Mouse (Mus musculus): ENCODE data around the gene Sptbn1. TPM values are rescaled to one million over a fixed set of nuclear protein-coding genes. Genes with fewer than 3 reads are reported as not detected.

Gene Sptbn1
- polyA plus RNA-seq, 1 experiment from 2014 or later: 122 TPM

DNA sequence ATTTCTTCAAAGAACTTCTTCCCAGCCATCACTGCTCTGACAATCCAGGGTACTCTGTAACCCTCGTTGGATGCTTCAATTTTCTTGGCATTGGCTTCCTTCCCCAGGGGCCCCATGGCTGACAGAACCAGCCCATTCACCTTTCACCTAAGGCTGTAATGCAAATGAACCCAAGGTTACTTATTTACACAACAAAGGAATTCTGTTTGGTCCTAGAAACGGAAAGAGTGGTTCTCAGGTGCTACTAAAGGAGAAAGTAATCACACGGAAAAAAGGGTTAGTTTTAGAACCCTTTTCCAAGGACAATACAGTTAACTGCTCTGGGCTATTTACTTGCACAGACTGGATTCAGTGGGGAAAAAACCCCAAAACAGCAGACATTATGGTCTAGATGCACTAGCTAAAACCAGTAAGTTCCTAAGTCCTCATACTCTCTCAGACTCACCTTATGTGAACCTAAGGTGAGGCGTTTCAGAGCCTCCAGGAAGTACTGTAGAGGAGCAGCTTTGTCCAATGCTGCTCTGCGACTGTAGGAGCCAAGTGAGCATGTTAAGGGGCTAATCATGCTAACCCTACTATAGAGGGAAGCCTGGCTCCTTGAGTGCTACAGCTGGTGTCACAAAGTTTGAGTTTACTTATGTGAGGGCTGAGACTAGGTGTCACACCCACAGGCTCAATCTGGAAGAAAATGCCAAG, 90.7 kb downstream of the Sptbn1 start:
- Histone ChIP-seq H3K9ac (no peak overlapping the region), H3K27ac (no peak overlapping the region), H3K36me3 (no peaks in the 10 kb centered on the region), H3K4me2 (replicated peaks) (no peak overlapping the region), H3K4me1 (no peaks in the 10 kb centered on the region; the same call in 1 of the 2 replicates), H3K9me3 (replicated peaks) (no peaks in the 10 kb centered on the region), H3K27me3 (no peaks in the 10 kb centered on the region), H3K4me3 (no peak overlapping the region)
- no peak for ATAC-seq (ENCODE audit: low FRiP score)
- WGBS: 27% methylated on average over 5 of the region's 5 CpGs

DNA sequence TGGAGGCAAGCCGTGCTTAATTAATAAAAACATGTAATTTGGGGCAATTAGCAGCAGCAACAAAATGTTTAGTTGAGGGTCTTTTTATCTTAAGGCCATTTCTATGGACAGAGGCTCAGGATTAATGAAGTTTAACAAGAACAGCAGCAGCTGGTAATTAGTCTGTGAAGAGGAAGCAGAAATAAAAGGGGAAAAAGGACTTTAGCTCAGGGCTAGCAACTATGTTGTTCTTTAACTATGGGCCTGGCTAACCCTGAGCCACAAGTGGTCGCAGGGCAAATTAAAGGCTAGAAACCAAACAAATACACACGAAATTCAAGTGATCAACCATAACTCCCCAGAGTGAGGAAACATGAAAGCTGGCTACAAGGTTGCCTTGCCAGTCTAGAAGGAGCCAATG, 91.9 kb downstream of the Sptbn1 start:
- Histone ChIP-seq H3K4me3 (no peak overlapping the region), H3K36me3 (no peaks in the 10 kb centered on the region), H3K4me2 (replicated peaks) (no peak overlapping the region), H3K27ac (no peak overlapping the region), H3K9me3 (replicated peaks) (no peaks in the 10 kb centered on the region), H3K27me3 (no peaks in the 10 kb centered on the region), H3K4me1 (no peaks in the 10 kb centered on the region; the same call in 1 of the 2 replicates), H3K9ac (no peak overlapping the region)
- ATAC-seq (ENCODE audit: low FRiP score): no peak
- WGBS: 84% methylated on average over 3 of the region's 3 CpGs

DNA sequence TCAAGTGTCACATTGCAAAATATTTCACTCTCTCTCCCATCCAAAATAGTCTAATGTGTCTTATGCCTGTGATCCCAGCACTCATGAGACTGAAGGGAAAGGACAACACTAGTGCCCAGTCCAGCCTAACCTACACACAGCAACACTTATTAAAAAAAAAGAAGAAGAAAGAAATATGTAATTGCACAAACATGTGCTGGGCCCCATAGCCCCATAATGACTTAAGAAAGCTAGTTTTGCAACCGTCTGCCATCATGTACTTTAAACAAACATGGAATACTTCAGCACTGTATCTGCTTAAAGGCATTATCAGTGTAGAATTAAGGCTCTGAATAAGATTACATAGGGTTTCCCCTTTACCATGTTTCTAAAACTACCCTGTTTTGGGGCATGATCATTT, 92.4 kb downstream of the Sptbn1 start:
- no peaks in the 10 kb centered on the region for H3K27me3 ChIP-seq
- H3K4me3 ChIP-seq: no peak overlapping the region
- H3K4me2 ChIP-seq (replicated peaks): no peak overlapping the region
- ATAC-seq (ENCODE audit: low FRiP score): no peak
- H3K4me1 ChIP-seq: no peaks in the 10 kb centered on the region; the same call in 1 of the 2 replicates
- 74% methylated on average over 1 of the region's 1 CpGs for WGBS
- no peak overlapping the region for H3K9ac ChIP-seq
- H3K9me3 ChIP-seq (replicated peaks): no peaks in the 10 kb centered on the region
- no peak overlapping the region for H3K27ac ChIP-seq
- H3K36me3 ChIP-seq: no peaks in the 10 kb centered on the region; the same call in 1 of the 2 replicates

DNA sequence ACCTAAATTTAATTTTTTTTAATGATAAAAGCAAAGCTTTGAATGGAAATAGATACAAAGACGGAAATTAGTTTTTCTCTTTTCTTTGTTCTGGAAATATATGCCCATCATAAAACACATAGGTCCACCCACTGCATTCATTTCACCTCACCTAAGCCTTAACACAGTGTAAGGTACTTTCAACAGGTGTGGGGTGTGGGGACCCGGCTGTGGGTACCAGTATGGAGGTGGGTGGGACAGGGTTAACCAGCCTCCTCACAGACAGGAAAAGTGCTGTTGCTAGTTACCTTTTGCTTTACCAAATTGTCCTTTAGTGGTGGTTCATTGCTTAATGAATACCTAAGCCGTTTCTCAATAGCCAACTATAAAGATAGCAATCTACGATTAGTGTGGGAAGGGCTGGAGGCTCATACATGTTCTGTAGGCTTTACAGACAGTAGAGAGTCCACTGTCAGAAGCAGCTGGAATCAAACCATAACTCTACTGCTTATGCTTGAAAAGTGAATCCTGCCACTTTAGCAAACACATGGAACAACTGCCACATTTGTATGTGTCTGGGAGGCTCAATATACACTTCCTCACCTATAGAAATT, 96.3 kb downstream of the Sptbn1 start:
- H3K4me1 ChIP-seq: no peaks in the 10 kb centered on the region
- ATAC-seq (ENCODE audit: low FRiP score): no peak
- no peak overlapping the region for H3K4me3 ChIP-seq
- no peak overlapping the region for H3K9ac ChIP-seq
- H3K27ac ChIP-seq: no peak overlapping the region
- H3K4me2 ChIP-seq (replicated peaks): no peak overlapping the region
- 94% methylated on average over 4 of the region's 4 CpGs for WGBS
- no peaks in the 10 kb centered on the region; the same call in 1 of the 2 replicates for H3K36me3 ChIP-seq
- H3K9me3 ChIP-seq (replicated peaks): no peaks in the 10 kb centered on the region
- H3K27me3 ChIP-seq: no peaks in the 10 kb centered on the region

DNA sequence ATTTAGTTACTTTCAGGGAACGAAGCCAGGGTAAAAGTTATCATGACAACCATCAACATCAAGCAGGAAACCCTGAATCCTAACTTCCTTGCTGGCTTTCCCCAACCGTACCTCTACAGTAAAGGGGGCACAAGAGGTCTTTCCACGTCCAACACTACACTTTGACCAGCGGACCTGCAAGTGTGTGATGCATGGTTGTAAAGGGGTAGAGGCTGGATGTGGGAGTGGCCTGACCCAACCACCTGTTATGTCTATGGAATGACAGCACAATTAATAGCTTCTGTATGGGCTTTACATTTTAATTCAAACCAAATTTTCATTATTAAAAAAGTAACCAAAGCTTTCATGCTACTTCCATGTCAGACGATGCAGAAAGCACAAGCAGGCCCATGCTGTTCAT, 96.8 kb downstream of the Sptbn1 start:
- no peak overlapping the region for H3K9ac ChIP-seq
- ATAC-seq (ENCODE audit: low FRiP score): no peak
- no peak overlapping the region for H3K4me2 ChIP-seq (replicated peaks)
- 97% methylated on average over 5 of the region's 5 CpGs for WGBS
- no peaks in the 10 kb centered on the region for H3K27me3 ChIP-seq
- H3K4me1 ChIP-seq: no peaks in the 10 kb centered on the region
- no peaks in the 10 kb centered on the region; the same call in 1 of the 2 replicates for H3K36me3 ChIP-seq
- no peak overlapping the region for H3K4me3 ChIP-seq
- no peaks in the 10 kb centered on the region for H3K9me3 ChIP-seq (replicated peaks)
- H3K27ac ChIP-seq: no peak overlapping the region

DNA sequence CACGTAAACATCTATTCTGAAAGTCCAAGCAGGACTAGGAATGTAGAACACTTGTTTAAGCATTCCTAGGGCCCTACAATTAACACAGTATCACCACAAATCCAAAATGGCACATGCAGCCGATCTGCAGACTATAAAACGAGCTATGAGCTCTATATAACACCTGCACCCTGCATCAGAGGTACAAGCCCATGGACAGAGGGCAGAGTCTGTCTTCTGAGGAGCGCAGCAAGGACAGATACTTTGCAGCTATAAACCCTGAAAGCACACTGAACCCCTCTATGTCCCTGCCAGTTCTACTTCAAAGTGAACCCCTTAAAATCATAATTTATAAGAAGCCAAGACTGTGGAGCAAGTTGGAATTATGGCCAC, 101.4 kb downstream of the Sptbn1 start:
- 86% methylated on average over 4 of the region's 4 CpGs for WGBS

DNA sequence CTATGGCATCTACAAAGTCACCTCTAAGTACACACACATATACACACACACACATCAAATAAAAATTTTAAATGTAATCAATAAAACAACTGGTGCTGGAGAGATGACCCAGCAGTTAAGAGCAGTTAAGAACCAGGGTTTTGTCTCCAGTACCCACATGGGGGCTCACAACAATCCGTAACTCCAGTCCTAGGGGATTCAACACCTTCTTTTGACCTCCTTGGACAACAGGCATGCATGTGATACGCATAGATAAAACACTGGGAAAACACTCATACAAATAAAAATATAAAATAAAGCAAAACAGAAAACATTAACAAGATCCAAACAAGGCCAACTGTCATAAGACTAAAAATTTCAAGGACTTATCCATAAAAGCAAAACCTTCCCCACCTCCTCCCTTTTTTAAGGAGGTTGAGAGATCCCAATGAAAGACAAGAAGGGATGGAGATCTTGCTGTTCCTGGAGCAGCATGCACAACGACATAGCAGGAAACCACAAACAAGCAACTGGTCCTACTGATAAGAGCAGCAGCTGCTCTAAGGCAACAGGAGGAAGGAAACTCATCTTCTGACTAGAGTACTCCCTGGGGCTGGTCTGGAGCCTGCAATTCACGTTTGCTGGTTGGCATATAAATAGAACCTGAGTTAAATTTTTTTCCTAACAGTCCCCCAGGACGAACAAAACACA, 102.0 kb downstream of the Sptbn1 start:
- no peak overlapping the region for H3K4me2 ChIP-seq (replicated peaks)
- H3K9ac ChIP-seq: no peak overlapping the region
- no peaks in the 10 kb centered on the region for H3K27me3 ChIP-seq
- peaks cover 7% of the 10 kb centered on the region for H3K4me1 ChIP-seq
- no peaks in the 10 kb centered on the region for H3K9me3 ChIP-seq (replicated peaks)
- no peak overlapping the region for H3K4me3 ChIP-seq
- WGBS: 63% methylated on average over 5 of the region's 5 CpGs
- no peaks in the 10 kb centered on the region; the same call in 1 of the 2 replicates for H3K36me3 ChIP-seq
- ATAC-seq (ENCODE audit: low FRiP score): no peak
- H3K27ac ChIP-seq: no peak overlapping the region

More for the DNA sequence above, 101.4 kb downstream of the Sptbn1 start:
- ATAC-seq (ENCODE audit: low FRiP score): no peak
- Histone ChIP-seq H3K4me1 (peaks cover 1% of the 10 kb centered on the region; the same call in 1 of the 2 replicates), H3K9ac (no peak overlapping the region), H3K36me3 (no peaks in the 10 kb centered on the region; the same call in 1 of the 2 replicates), H3K4me2 (replicated peaks) (no peak overlapping the region), H3K27ac (no peak overlapping the region), H3K4me3 (no peak overlapping the region), H3K9me3 (replicated peaks) (no peaks in the 10 kb centered on the region), H3K27me3 (no peaks in the 10 kb centered on the region)

DNA sequence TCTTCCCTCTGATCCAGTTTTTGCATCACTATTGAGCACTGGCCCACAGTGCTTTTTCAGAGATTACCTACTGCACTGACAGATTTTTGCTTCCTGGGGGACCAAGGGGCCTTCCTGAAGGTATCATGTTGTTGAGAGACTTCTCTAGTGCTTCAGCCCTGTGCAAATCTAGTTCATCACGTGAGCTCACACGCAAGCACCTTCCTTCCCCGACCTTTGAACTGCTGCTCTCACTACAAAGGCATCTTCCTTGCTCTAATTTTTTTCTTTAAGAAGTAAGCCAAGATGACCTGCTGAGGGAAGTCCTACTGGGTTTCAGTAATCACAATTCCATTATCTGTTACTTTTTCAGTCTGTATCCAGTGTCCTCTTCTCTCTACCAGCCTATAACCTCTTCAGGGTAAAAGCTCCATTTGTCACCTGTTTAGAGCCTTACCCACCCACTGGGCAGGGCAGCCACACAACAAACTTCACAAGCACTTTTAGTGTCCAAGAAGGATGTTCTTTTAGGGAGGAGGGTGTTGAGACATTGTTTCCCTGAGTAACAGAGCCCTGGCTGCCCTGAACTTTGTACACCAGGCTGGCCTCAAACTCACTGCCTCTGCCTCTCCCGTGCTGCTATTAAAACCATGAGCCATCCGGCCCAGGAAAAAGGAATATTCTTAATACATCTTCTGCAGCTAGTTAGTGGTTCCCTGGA, 103.3 kb downstream of the Sptbn1 start:
- Histone ChIP-seq H3K27ac (no peak overlapping the region), H3K27me3 (no peaks in the 10 kb centered on the region), H3K4me1 (peaks cover 8% of the 10 kb centered on the region), H3K4me3 (no peak overlapping the region), H3K9ac (no peak overlapping the region), H3K9me3 (replicated peaks) (no peaks in the 10 kb centered on the region), H3K36me3 (no peaks in the 10 kb centered on the region), H3K4me2 (replicated peaks) (no peak overlapping the region)
- ATAC-seq (ENCODE audit: low FRiP score): no peak
- 71% methylated on average over 5 of the region's 5 CpGs for WGBS

DNA sequence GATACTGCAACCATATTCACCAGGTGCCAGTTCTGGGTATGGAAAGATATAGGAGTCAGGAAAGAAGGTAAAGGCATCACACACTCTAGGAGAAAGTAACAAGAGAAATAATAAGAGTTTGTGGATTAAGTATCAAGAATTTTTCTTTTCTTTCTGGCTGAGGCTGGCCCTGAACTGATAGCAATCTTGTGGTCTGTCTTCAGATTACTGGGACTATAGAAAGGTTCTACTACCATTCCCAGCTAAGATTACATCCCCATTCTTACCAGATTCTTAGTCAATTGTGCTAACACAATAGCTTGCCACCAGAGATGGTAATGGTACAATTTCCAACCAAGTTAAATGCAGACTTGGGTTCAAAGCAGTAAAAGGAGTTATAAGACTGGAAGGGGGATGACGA, 104.1 kb downstream of the Sptbn1 start:
- H3K4me3 ChIP-seq: no peak overlapping the region
- H3K9me3 ChIP-seq (replicated peaks): no peaks in the 10 kb centered on the region
- H3K4me1 ChIP-seq: peaks cover 8% of the 10 kb centered on the region
- no peak overlapping the region for H3K9ac ChIP-seq
- H3K27me3 ChIP-seq: no peaks in the 10 kb centered on the region
- no peak overlapping the region for H3K4me2 ChIP-seq (replicated peaks)
- ATAC-seq (ENCODE audit: low FRiP score): no peak
- 77% methylated on average over 1 of the region's 1 CpGs for WGBS
- H3K27ac ChIP-seq: no peak overlapping the region
- peaks cover 5% of the 10 kb centered on the region; the same call in 1 of the 2 replicates for H3K36me3 ChIP-seq

DNA sequence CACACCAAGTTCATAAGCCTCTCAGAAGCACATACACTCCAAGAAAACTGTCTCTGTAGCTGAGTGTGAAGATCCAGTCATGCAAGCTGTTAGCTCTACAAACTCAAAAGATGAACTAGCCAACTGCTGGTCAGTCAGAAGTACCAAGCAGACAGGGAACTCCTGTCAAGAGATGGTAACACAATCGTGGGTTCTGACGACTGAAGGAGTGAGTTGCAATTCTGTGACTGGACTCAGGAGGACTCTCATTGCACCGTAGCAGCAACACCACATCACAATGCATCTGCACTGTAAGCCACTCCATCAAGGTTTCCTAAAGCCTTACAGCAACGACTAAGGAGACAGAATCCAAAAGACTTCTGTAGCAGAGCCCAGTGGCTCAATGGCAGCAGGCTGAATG, 104.9 kb downstream of the Sptbn1 start:
- 80% methylated on average over 4 of the region's 4 CpGs for WGBS
- Histone ChIP-seq H3K27ac (no peak overlapping the region), H3K4me2 (replicated peaks) (no peak overlapping the region), H3K4me1 (peaks cover 8% of the 10 kb centered on the region), H3K4me3 (no peak overlapping the region), H3K27me3 (no peaks in the 10 kb centered on the region), H3K36me3 (peaks cover 5% of the 10 kb centered on the region; the same call in 1 of the 2 replicates), H3K9me3 (replicated peaks) (no peaks in the 10 kb centered on the region), H3K9ac (no peak overlapping the region)
- no peak for ATAC-seq (ENCODE audit: low FRiP score)

DNA sequence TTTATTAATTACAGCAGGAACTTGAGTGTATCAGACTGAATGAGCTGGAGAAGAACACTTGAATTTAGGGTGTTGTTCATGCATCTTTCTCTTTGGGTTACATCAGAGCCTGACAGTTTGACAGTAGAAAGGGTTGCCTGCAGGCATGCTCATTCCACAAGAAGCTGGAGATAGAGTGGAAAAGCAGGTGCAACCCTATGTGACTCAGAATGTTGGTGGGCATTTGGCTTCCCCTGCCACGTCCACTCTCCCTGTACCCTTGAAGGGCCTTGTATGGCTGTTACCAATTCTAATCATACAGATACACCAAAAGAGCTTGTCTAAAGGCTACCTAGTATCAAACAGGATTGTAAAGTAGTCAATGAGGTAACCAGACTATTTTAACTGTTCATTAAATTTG, 106.2 kb downstream of the Sptbn1 start:
- Histone ChIP-seq H3K9ac (no peak overlapping the region), H3K4me3 (no peak overlapping the region), H3K27me3 (no peaks in the 10 kb centered on the region), H3K4me1 (peaks cover 8% of the 10 kb centered on the region), H3K36me3 (peaks cover 9% of the 10 kb centered on the region; the same call in 1 of the 2 replicates), H3K27ac (no peak overlapping the region), H3K4me2 (replicated peaks) (no peak overlapping the region), H3K9me3 (replicated peaks) (no peaks in the 10 kb centered on the region)
- ATAC-seq (ENCODE audit: low FRiP score): no peak
- 77% methylated on average over 1 of the region's 1 CpGs for WGBS

DNA sequence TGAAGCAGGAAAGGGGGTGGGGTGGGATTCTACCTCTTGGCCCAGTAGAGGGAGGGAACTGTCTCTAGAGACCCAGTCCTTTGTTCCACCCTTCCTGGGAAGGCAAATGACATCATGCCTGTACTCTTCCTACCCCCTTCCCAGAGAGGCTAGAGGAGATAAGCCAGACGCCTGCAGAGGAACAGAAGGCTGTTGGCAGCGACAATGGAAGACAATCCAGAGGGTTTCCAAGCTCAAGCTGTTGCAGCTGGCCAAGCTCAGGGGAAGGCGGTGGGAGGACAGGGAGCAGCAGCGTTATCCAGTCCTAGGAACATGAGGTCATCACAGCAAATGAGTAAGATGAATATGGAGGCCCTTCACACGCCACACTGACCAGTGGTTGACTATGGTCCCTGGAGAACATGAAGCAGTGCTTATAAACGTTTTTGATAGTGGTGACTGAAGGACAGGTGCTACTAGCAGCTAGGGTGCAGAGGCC, 106.8 kb downstream of the Sptbn1 start:
- Histone ChIP-seq H3K9me3 (replicated peaks) (no peaks in the 10 kb centered on the region), H3K27ac (0 out of 2 replicates have a peak overlapping the region, but pooled peaks have one; percentile 8), H3K36me3 (peaks cover 9% of the 10 kb centered on the region; the same call in 1 of the 2 replicates), H3K27me3 (no peaks in the 10 kb centered on the region), H3K4me2 (replicated peaks) (no peak overlapping the region), H3K9ac (no peak overlapping the region), H3K4me1 (peaks cover 8% of the 10 kb centered on the region), H3K4me3 (no peak overlapping the region)
- peak; percentile 55 for ATAC-seq (ENCODE audit: low FRiP score)
- 37% methylated on average over 6 of the region's 6 CpGs for WGBS
